Mouse (Mus musculus): ENCODE data around the gene Kif17. TPM values are rescaled to one million over a fixed set of nuclear protein-coding genes. Genes with fewer than 3 reads are reported as not detected.

Gene Kif17
- polyA plus RNA-seq, 1 experiment = 3.9 TPM

DNA sequence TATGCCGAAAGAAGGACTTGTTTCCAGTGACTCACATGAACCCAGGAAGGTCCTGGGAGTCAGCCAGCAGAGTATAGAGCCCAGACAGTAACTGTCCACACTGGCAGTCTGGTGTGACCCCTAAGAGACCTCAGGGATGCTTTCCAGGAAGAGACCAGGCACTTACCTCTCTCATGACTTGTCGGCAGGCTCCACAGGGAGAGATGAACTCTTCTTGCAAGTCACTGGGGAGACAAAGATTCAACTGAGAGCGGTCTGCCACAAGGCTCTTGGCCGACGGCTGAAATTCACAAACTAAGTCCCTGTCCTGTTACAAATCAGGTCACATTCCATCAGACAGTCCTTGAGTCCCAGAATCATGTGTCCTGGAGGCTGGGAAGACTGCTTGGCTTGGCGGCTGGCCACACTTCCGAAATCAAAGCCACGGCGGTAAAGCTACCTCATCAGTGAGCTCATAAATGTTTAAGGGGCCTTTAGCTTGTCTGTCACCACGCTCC, 93.2 kb downstream of the Kif17 start:
- no peak for TF ChIP-seq CTCF (IDR thresholded peaks at IDR 0.05; ENCODE audit: borderline replicate concordance, extremely low read depth, insufficient read depth, insufficient read length)
- TF ChIP-seq POLR2A (IDR thresholded peaks at IDR 0.05; ENCODE audit: borderline replicate concordance, extremely low read depth, insufficient read depth, insufficient read length, poor library complexity, severe bottlenecking) = no peak
- peak; percentile 47 for DNase-seq (ENCODE audit: low read depth)

DNA sequence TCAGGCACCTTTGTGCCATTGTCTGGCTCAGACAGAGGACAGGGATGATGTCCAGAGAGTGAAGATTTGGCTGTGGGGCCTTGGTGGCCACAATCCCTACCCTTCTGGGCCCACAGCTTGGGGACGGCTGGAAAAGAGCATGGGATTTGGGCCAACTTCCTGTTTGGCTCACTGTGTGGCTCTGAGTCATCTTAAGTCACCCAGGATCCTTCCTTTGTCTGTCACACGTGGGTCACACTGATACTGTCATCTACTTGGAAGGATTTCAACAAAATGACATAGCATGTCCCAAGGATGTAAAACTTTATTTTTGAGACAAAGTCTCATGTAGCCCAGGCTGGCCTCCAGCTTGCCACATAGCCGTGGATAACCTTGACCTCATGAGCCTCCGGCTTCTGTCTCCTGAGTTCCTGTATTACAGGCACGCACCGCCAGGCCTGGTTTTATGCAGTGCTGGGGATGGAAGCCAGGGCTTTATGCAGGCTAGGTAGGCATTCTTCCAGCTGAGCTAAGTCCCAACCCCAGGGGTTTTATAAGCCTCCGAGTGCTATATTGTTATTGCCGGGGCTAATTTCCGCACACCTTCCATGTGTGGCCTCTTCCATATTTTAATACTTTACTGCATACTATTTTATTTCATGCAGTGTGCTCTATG, 94.8 kb downstream of the Kif17 start:
- peak; percentile 41 for DNase-seq (ENCODE audit: low read depth)
- no peak for TF ChIP-seq POLR2A (IDR thresholded peaks at IDR 0.05; ENCODE audit: borderline replicate concordance, extremely low read depth, insufficient read depth, insufficient read length, poor library complexity, severe bottlenecking)

DNA sequence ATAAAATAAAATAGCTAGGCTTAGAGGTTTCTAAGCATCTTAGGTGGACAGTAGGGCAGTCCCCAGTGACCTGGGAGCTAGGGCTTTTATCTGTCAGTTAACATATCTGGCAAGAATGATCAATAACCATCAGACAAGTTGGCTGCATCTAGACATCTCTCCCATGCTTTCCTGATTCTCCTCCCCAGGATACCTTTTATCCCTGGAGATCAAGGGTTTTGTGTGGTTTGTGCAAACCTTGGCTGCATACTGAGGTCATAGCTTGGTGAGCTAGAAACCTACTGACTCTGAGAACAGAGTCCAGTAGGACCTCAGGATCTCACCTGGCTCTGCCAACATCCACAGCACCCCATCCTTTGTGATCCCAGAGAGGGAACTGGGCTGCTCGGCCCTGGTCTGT, 97.0 kb downstream of the Kif17 start:
- TF ChIP-seq CTCF (IDR thresholded peaks at IDR 0.05; ENCODE audit: borderline replicate concordance, extremely low read depth, insufficient read depth, insufficient read length) = no peak
- DNase-seq (ENCODE audit: low read depth) = no peak

DNA sequence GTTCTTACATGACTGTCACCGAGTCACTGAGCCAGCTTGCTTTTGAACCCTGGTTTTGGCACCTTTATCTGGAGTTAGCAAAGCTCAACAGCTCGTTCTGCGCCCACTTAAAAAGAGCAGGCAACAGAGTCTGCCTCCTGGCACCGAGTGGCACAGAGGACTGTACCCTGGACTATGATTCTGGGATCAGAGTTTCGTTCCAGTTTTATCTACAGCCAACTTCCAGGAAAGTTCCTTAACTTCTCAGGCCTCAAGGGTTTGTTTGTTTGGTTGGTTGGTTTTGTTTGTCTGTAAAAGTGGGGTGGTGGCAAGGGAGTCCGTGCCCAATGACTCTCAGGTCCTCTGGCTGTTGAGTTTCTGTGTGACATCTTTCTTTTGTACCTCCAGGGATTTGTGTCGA, 98.5 kb downstream of the Kif17 start:
- no peak for DNase-seq (ENCODE audit: low read depth)
- TF ChIP-seq CTCF (IDR thresholded peaks at IDR 0.05; ENCODE audit: borderline replicate concordance, extremely low read depth, insufficient read depth, insufficient read length) (no peak), POLR2A (IDR thresholded peaks at IDR 0.05; ENCODE audit: borderline replicate concordance, extremely low read depth, insufficient read depth, insufficient read length, poor library complexity, severe bottlenecking) (no peak)

Other genes starting within 250 kb of the Kif17 start
- 197 and 200 TPM in 2 replicates for gene Hp1bp3, start 34.1 kb upstream of the Kif17 start, polyA plus RNA-seq (2012; rRNA removed)
- 19.3 and 22.5 TPM in 2 replicates for gene Sh2d5, start within 50 bp of the Kif17 start, polyA plus RNA-seq (2012; rRNA removed)
- 152 and 167 TPM in 2 replicates for gene Ddost, start 54.3 kb downstream of the Kif17 start, polyA plus RNA-seq (2012; rRNA removed)
- gene Pink1, start 75.9 kb downstream of the Kif17 start, polyA plus RNA-seq (2012; rRNA removed) = 87.9 and 92.7 TPM in 2 replicates
- 1.9 and 3.2 TPM in 2 replicates for gene Cda, start 117.6 kb downstream of the Kif17 start, polyA plus RNA-seq (2012; rRNA removed)
- gene Fam43b, start 146.1 kb downstream of the Kif17 start, polyA plus RNA-seq (2012; rRNA removed) = 2.9 and 4.3 TPM in 2 replicates
- gene Mul1, start 184.2 kb downstream of the Kif17 start, polyA plus RNA-seq (2012; rRNA removed) = 14.5 and 19.6 TPM in 2 replicates
- 28.3 and 37.4 TPM in 2 replicates for gene Camk2n1, start 203.9 kb downstream of the Kif17 start, polyA plus RNA-seq (2012; rRNA removed)

Data from brain, embryonic 14.5 days (tissue).